ENCODE assay signal across 21 mouse cellular contexts in genomic region chr11:69592799-69593198, GRCm38 (mm10). TPM values are rescaled to one million over a fixed set of nuclear protein-coding genes. Genes with fewer than 3 reads are reported as not detected.
DNase-seq lines count a peak whose midpoint lies in the region; ATAC-seq and TF ChIP-seq lines count a peak whose summit lies in the region.
"Had no signal": no experiment of that assay in that cellular context is flagged by ENCODE, and none has a peak within 500 bp of the region (broad histone marks: within the 10 kb centered on the region; RNA-seq: fewer than 3 reads in every experiment).

No protein-coding gene starts in this region.

- WGBS in forebrain, embryonic 13.5 days = 85% methylated on average over 4 of the region's 4 CpGs
- WGBS in forebrain, embryonic 10.5 days = 91% methylated on average over 4 of the region's 4 CpGs
- WGBS in liver, embryonic 14.5 days (ENCODE audit: insufficient replicate concordance) = 54% methylated on average over 4 of the region's 4 CpGs

- H3K4me1 ChIP-seq in forebrain, embryonic 13.5 days = peaks cover 8% of the 10 kb centered on the region
- H3K4me1 ChIP-seq in forebrain, embryonic 10.5 days = peaks cover 4% of the 10 kb centered on the region; the same call in 1 of the 2 replicates
- H3K4me1 ChIP-seq in cortical plate, adult 2 months (ENCODE audit: control insufficient read depth, insufficient read depth, low read length) = no peaks in the 10 kb centered on the region
- H3K4me1 ChIP-seq in liver, embryonic 14.5 days (replicated peaks; ENCODE audit: control insufficient read depth in 2 of 2, insufficient read depth in 2 of 2, low read length in 1 of 2) = peaks cover 30 to 46% of the 10 kb centered on the region in 2 experiments
- H3K4me1 ChIP-seq: embryonic facial prominence, embryonic 10.5 days; midbrain, embryonic 12.5 days had no signal

- H3K4me2 ChIP-seq in forebrain, embryonic 13.5 days = no peak overlapping the region
- H3K4me2 ChIP-seq in liver, embryonic 14.5 days (ENCODE audit: low read depth) = no peak overlapping the region
- H3K4me2 ChIP-seq: midbrain, embryonic 12.5 days had no signal

- no peak overlapping the region for H3K9ac ChIP-seq in forebrain, embryonic 13.5 days
- H3K9ac ChIP-seq in liver, embryonic 14.5 days (replicated peaks) = peak overlapping the region; percentile 11; the same call in 1 of the 2 replicates
- H3K9ac ChIP-seq: midbrain, embryonic 12.5 days had no signal

- ATAC-seq in forebrain, embryonic 13.5 days = no peak
- no peak for ATAC-seq in liver, embryonic 14.5 days (ENCODE audit: insufficient read depth)
- ATAC-seq: intestine, embryonic 16.5 days had no signal

- H3K9me3 ChIP-seq in forebrain, embryonic 13.5 days (replicated peaks) = no peaks in the 10 kb centered on the region
- no peaks in the 10 kb centered on the region for H3K9me3 ChIP-seq in forebrain, embryonic 10.5 days
- H3K9me3 ChIP-seq in liver, embryonic 14.5 days (ENCODE audit: control insufficient read depth, low read length) = no peaks in the 10 kb centered on the region
- H3K9me3 ChIP-seq: embryonic facial prominence, embryonic 10.5 days; midbrain, embryonic 12.5 days had no signal

- no peak for DNase-seq in forebrain, embryonic 10.5 days (ENCODE audit: extremely low spot score, low spot score)
- DNase-seq in left cerebral cortex, adult 2 months (ENCODE audit: extremely low spot score in 1 of 2, low spot score in 2 of 2) = no peak
- DNase-seq in left cerebral cortex, postnatal 4 days = no peak
- no peak for DNase-seq in liver, embryonic 14.5 days (ENCODE audit: low read depth in 3 of 3, low spot score in 3 of 3)
- DNase-seq in yolk sac, embryonic 10.5 days (ENCODE audit: low spot score) = no peak
- no peak for DNase-seq in layer of hippocampus, adult 11-12 months (ENCODE audit: low spot score)
- DNase-seq: adrenal gland, postnatal 10 days; heart, postnatal 4 days; lung, adult 2 months; lung, postnatal 36 days; thymus, postnatal 4 days had no signal

- no peak for TF ChIP-seq EP300 in liver, embryonic 14.5 days (IDR thresholded peaks at IDR 0.05; ENCODE audit: low read depth)

- no peak for TF ChIP-seq POLR2A in cortical plate, adult 2 months (IDR thresholded peaks at IDR 0.05; ENCODE audit: extremely low read depth, insufficient read depth, low read length)

- no peak for TF ChIP-seq CTCF in left cerebral cortex, adult 2 months (IDR thresholded peaks at IDR 0.05)
- TF ChIP-seq CTCF in cortical plate, adult 2 months (IDR thresholded peaks at IDR 0.05; ENCODE audit: extremely low read depth, insufficient read depth, low read length) = no peak
- TF ChIP-seq CTCF in liver, embryonic 14.5 days (IDR thresholded peaks at IDR 0.05; ENCODE audit: low read depth) = no peak

- no peak overlapping the region for H3K4me3 ChIP-seq in forebrain, embryonic 13.5 days
- H3K4me3 ChIP-seq in forebrain, embryonic 10.5 days = no peak overlapping the region
- H3K4me3 ChIP-seq in left cerebral cortex, adult 2 months = no peak overlapping the region
- no peak overlapping the region for H3K4me3 ChIP-seq in cortical plate, adult 2 months (ENCODE audit: insufficient read depth, low read length)
- no peak overlapping the region for H3K4me3 ChIP-seq in liver, embryonic 14.5 days (ENCODE audit: insufficient read depth in 1 of 2, low read depth in 2 of 2, low read length in 2 of 2)
- H3K4me3 ChIP-seq: embryonic facial prominence, embryonic 10.5 days; midbrain, embryonic 12.5 days had no signal

- peak overlapping the region; percentile 40 for H3K27ac ChIP-seq in forebrain, embryonic 13.5 days
- H3K27ac ChIP-seq in forebrain, embryonic 10.5 days = no peak overlapping the region
- peak overlapping the region; percentile 47; the same call in 1 of the 2 replicates for H3K27ac ChIP-seq in left cerebral cortex, adult 2 months
- peak overlapping the region; percentile 14; the same call in 1 of the 2 replicates for H3K27ac ChIP-seq in cortical plate, adult 2 months (ENCODE audit: insufficient read depth, low read length)
- H3K27ac ChIP-seq in liver, embryonic 14.5 days = peak overlapping the region; percentile 53
- H3K27ac ChIP-seq: embryonic facial prominence, embryonic 10.5 days had no signal

- intact Hi-C loops in left cerebral cortex, adult 2 months (cut with DNase I) = no loop called here
- intact Hi-C loops in left cerebral cortex, postnatal 4 days (cut with DNase I) = no loop called here

- peaks cover 60% of the 10 kb centered on the region for H3K36me3 ChIP-seq in forebrain, embryonic 13.5 days (ENCODE audit: poor library complexity, severe bottlenecking)
- H3K36me3 ChIP-seq in forebrain, embryonic 10.5 days (replicated peaks) = peaks cover 76% of the 10 kb centered on the region
- peaks cover 29% of the 10 kb centered on the region for H3K36me3 ChIP-seq in liver, embryonic 14.5 days (replicated peaks; ENCODE audit: control insufficient read depth, insufficient read depth, low read depth)

- no peaks in the 10 kb centered on the region for H3K27me3 ChIP-seq in forebrain, embryonic 13.5 days
- H3K27me3 ChIP-seq in forebrain, embryonic 10.5 days (ENCODE audit: poor library complexity, severe bottlenecking) = no peaks in the 10 kb centered on the region
- no peaks in the 10 kb centered on the region for H3K27me3 ChIP-seq in liver, embryonic 14.5 days (ENCODE audit: control insufficient read depth, insufficient read depth, low read length)
- H3K27me3 ChIP-seq: midbrain, embryonic 12.5 days had no signal

RNA-seq across cellular contexts. Expression of gene Trp53, which starts 12.6 kb away (rescaled TPM):
- polyA plus RNA-seq in forebrain, embryonic 13.5 days (2015; fragmentation: Nextera tagmentation; extraction: Ambion mirVana) = 119 and 129 TPM in 2 replicates
- 192 and 194 TPM in 2 replicates for polyA plus RNA-seq in forebrain, embryonic 10.5 days (2016; fragmentation: Nextera tagmentation; extraction: Ambion mirVana)
- total RNA-seq in left cerebral cortex, adult 2 months (2021) = 10 to 100 TPM; 23.7 TPM
- 10 to 100 TPM; 38.0 to 39.1 TPM for total RNA-seq in left cerebral cortex, postnatal 4 days (2021)
- polyA plus RNA-seq in cortical plate, adult 2 months (2012; rRNA removed) = 33.9 and 35.1 TPM in 2 replicates
- polyA plus RNA-seq in liver, embryonic 14.5 days (2012; rRNA removed) = 68.7 and 76.7 TPM in 2 replicates
- polyA plus RNA-seq in liver, embryonic 14.5 days (2014; fragmentation: Nextera tagmentation; extraction: Ambion mirVana) = 61.2 and 66.4 TPM in 2 replicates

RNA-seq across cellular contexts. Expression of gene Wrap53, which starts 12.7 kb away (rescaled TPM):
- polyA plus RNA-seq in forebrain, embryonic 13.5 days (2015; fragmentation: Nextera tagmentation; extraction: Ambion mirVana) = 32.0 and 35.1 TPM in 2 replicates
- 46.4 and 51.1 TPM in 2 replicates for polyA plus RNA-seq in forebrain, embryonic 10.5 days (2016; fragmentation: Nextera tagmentation; extraction: Ambion mirVana)
- 10 to 100 TPM in 1 of 2 experiments, 1 to 10 TPM in 1; 7.6 to 10.5 TPM for total RNA-seq in left cerebral cortex, adult 2 months (2021)
- 1 to 10 TPM; 8.5 to 8.6 TPM for total RNA-seq in left cerebral cortex, postnatal 4 days (2021)
- polyA plus RNA-seq in cortical plate, adult 2 months (2012; rRNA removed) = 13.6 and 14.3 TPM in 2 replicates
- 10.8 and 12.7 TPM in 2 replicates for polyA plus RNA-seq in liver, embryonic 14.5 days (2012; rRNA removed)
- polyA plus RNA-seq in liver, embryonic 14.5 days (2014; fragmentation: Nextera tagmentation; extraction: Ambion mirVana) = 14.8 and 16.1 TPM in 2 replicates

RNA-seq across cellular contexts. Expression of gene Atp1b2, which starts 12.9 kb away (rescaled TPM):
- 12.7 and 14.0 TPM in 2 replicates for polyA plus RNA-seq in forebrain, embryonic 13.5 days (2015; fragmentation: Nextera tagmentation; extraction: Ambion mirVana)
- polyA plus RNA-seq in forebrain, embryonic 10.5 days (2016; fragmentation: Nextera tagmentation; extraction: Ambion mirVana) = 4.3 and 4.6 TPM in 2 replicates
- 100 to 1,000 TPM; 411 to 429 TPM for total RNA-seq in left cerebral cortex, adult 2 months (2021)
- 100 to 1,000 TPM; 166 to 200 TPM for total RNA-seq in left cerebral cortex, postnatal 4 days (2021)
- 362 and 374 TPM in 2 replicates for polyA plus RNA-seq in cortical plate, adult 2 months (2012; rRNA removed)
- 20.6 and 25.2 TPM in 2 replicates for polyA plus RNA-seq in liver, embryonic 14.5 days (2012; rRNA removed)
- 21.3 and 29.8 TPM in 2 replicates for polyA plus RNA-seq in liver, embryonic 14.5 days (2014; fragmentation: Nextera tagmentation; extraction: Ambion mirVana)

RNA-seq across cellular contexts. Expression of gene Shbg, which starts 24.9 kb away (rescaled TPM):
- not detected in 2 replicates for polyA plus RNA-seq in forebrain, embryonic 13.5 days (2015; fragmentation: Nextera tagmentation; extraction: Ambion mirVana)
- polyA plus RNA-seq in forebrain, embryonic 10.5 days (2016; fragmentation: Nextera tagmentation; extraction: Ambion mirVana) = not detected in 2 replicates
- not detected for total RNA-seq in left cerebral cortex, adult 2 months (2021)
- not detected for total RNA-seq in left cerebral cortex, postnatal 4 days (2021)
- 0.06 and 0.08 TPM in 2 replicates for polyA plus RNA-seq in cortical plate, adult 2 months (2012; rRNA removed)
- polyA plus RNA-seq in liver, embryonic 14.5 days (2012; rRNA removed) = 21.4 and 23.5 TPM in 2 replicates
- polyA plus RNA-seq in liver, embryonic 14.5 days (2014; fragmentation: Nextera tagmentation; extraction: Ambion mirVana) = 28.4 and 33.2 TPM in 2 replicates
- total RNA-seq: gastrocnemius, postnatal 4 days; heart, postnatal 4 days; left cerebral cortex, postnatal 10 days had no signal
- polyA plus RNA-seq: brain, embryonic 14.5 days; embryonic facial prominence, embryonic 10.5 days; heart, embryonic 14.5 days; kidney, embryonic 16.5 days; lung, adult 2 months; midbrain, embryonic 12.5 days had no signal

RNA-seq across cellular contexts. Expression of gene Sat2, which starts 29.0 kb away (rescaled TPM):
- 20.6 and 22.7 TPM in 2 replicates for polyA plus RNA-seq in forebrain, embryonic 13.5 days (2015; fragmentation: Nextera tagmentation; extraction: Ambion mirVana)
- polyA plus RNA-seq in forebrain, embryonic 10.5 days (2016; fragmentation: Nextera tagmentation; extraction: Ambion mirVana) = 13.7 and 15.4 TPM in 2 replicates
- 10 to 100 TPM in 1 of 2 experiments, 1 to 10 TPM in 1; 9.9 to 13.7 TPM for total RNA-seq in left cerebral cortex, adult 2 months (2021)
- total RNA-seq in left cerebral cortex, postnatal 4 days (2021) = 10 to 100 TPM in 1 of 2 experiments, 1 to 10 TPM in 1; 8.7 to 12.4 TPM
- 18.1 and 21.1 TPM in 2 replicates for polyA plus RNA-seq in cortical plate, adult 2 months (2012; rRNA removed)
- polyA plus RNA-seq in liver, embryonic 14.5 days (2012; rRNA removed) = 3.7 and 5.1 TPM in 2 replicates
- 10.0 and 10.4 TPM in 2 replicates for polyA plus RNA-seq in liver, embryonic 14.5 days (2014; fragmentation: Nextera tagmentation; extraction: Ambion mirVana)

Comparison
In these comparisons a context has a peak if more than half of its experiments do, and no peak if none do; other contexts are left out.
1. RNA of gene Atp1b2, which starts 12.9 kb away (polyA plus RNA-seq): 362 to 374 TPM in cortical plate, adult 2 months; 20.6 to 29.8 TPM in liver, embryonic 14.5 days, 12.7 to 14.0 TPM in forebrain, embryonic 13.5 days and 4.3 to 4.6 TPM in forebrain, embryonic 10.5 days; every median in the first group is over 10 times any median in the second.